Mouse (Mus musculus) lung, adult 2 months (tissue): ENCODE measurements around the gene G0s2. TPM values are rescaled to one million over a fixed set of nuclear protein-coding genes. Genes with fewer than 3 reads are reported as not detected.
"Not testable (repeated sequence)": the region's sequence is repeated elsewhere in the genome, so short reads cannot be mapped to it uniquely, and the experiment has no call there.

ENCODE experiments used
- DNase-seq: peaks from one replicate; pipeline ENCODE4 v3.0.0; 2022
- H3K4me1 ChIP-seq: fragments of 200-500 bp; 2 replicates; pipeline ENCODE4 v1.6.1; 2011; ENCODE audit warnings: low read length; ENCODE audit not compliant: control insufficient read depth, insufficient read depth
- H3K4me3 ChIP-seq: fragments of 200-500 bp; replicated peaks from 2 replicates; pipeline ENCODE3; 2011; ENCODE audit warnings: low read depth, mild to moderate bottlenecking, control low read depth, low read length; ENCODE audit errors: extremely low read depth
- CTCF ChIP-seq: fragments of 200-500 bp; IDR thresholded peaks from 2 replicates; pipeline ENCODE4 v1.5.1; 2011; ENCODE audit warnings: mild to moderate bottlenecking, low read length, control low read depth; ENCODE audit not compliant: insufficient read depth
- POLR2A ChIP-seq: fragments of 200-500 bp; IDR thresholded peaks from 2 replicates; pipeline ENCODE4 v1.6.1; 2011; ENCODE audit warnings: low read depth, mild to moderate bottlenecking, control low read depth, low read length, borderline replicate concordance; ENCODE audit errors: extremely low read depth
- WGBS: fragments of 180-500 bp; shearing (Covaris S2); methylation state at CpG from one replicate; pipeline ENCODE4 v1.1.7; 2018; 5-methylcytosine and 5-hydroxymethylcytosine counted together
- polyA plus RNA-seq: library from polyadenylated mRNA; depleted of rRNA; stranded (reverse); fragments of >200 nt; gene quantifications from 2 replicates; pipeline ENCODE4 v1.2.3, GENCODE M21; 2012

G0s2 gene
- polyA plus RNA-seq, 1 experiment = 180 TPM

- no peak for DNase-seq
- Histone ChIP-seq H3K4me3 (no peak overlapping the region), H3K4me1 (no peaks in the 10 kb centered on the region; the same call in 1 of the 2 replicates)
- TF ChIP-seq POLR2A (no peak), CTCF (no peak)
Measured at GRCm38 (mm10) chr1:193256289-193256577, 16.8 kb downstream of the G0s2 start.

- TF ChIP-seq CTCF (no peak), POLR2A (no peak)
- DNase-seq = peak; percentile 65
- WGBS = 23% methylated on average over 3 of the region's 3 CpGs
- H3K4me1 ChIP-seq = no peaks in the 10 kb centered on the region; the same call in 1 of the 2 replicates
- no peak overlapping the region for H3K4me3 ChIP-seq
Measured at GRCm38 (mm10) chr1:193255488-193256288, 17.3 kb downstream of the G0s2 start.

- WGBS = 28% methylated on average over 8 of the region's 8 CpGs
- no peak for TF ChIP-seq POLR2A
- TF ChIP-seq CTCF = no peak
- H3K4me3 ChIP-seq = no peak overlapping the region
- no peak for DNase-seq
- no peaks in the 10 kb centered on the region; the same call in 1 of the 2 replicates for H3K4me1 ChIP-seq
Measured at GRCm38 (mm10) chr1:193255032-193255431, 18.0 kb downstream of the G0s2 start.

- H3K4me1 ChIP-seq, DNase-seq: not testable (repeated sequence)
- WGBS = 71% methylated on average over 3 of the region's 3 CpGs
Measured at GRCm38 (mm10) chr1:193253895-193254294, 19.1 kb downstream of the G0s2 start.

GRCm38 (mm10) chr1:193252616-193253015, 20.4 kb downstream of the G0s2 start:
- no peak overlapping the region for H3K4me3 ChIP-seq
- no peak for DNase-seq
- TF ChIP-seq POLR2A = no peak
- no peak for TF ChIP-seq CTCF
- no peaks in the 10 kb centered on the region; the same call in 1 of the 2 replicates for H3K4me1 ChIP-seq
- WGBS = 34% methylated on average over 5 of the region's 5 CpGs

More at GRCm38 (mm10) chr1:193253895-193254294, 19.1 kb downstream of the G0s2 start:
- H3K4me3 ChIP-seq = not testable (repeated sequence)

GRCm38 (mm10) chr1:193251386-193251785, 21.6 kb downstream of the G0s2 start:
- no peak overlapping the region for H3K4me3 ChIP-seq
- 70% methylated on average over 7 of the region's 7 CpGs for WGBS
- H3K4me1 ChIP-seq = no peaks in the 10 kb centered on the region; the same call in 1 of the 2 replicates
- TF ChIP-seq CTCF (no peak), POLR2A (no peak)
- DNase-seq = no peak

- TF ChIP-seq POLR2A = no peak
- TF ChIP-seq CTCF = no peak
- no peak for DNase-seq
- H3K4me3 ChIP-seq = no peak overlapping the region
- no peaks in the 10 kb centered on the region; the same call in 1 of the 2 replicates for H3K4me1 ChIP-seq
- WGBS = 66% methylated on average over 2 of the region's 2 CpGs
Measured at GRCm38 (mm10) chr1:193250026-193250425, 23.0 kb downstream of the G0s2 start.

GRCm38 (mm10) chr1:193244235-193244634, 28.8 kb downstream of the G0s2 start:
- WGBS = 83% methylated on average over 6 of the region's 6 CpGs
- TF ChIP-seq POLR2A (no peak), CTCF (no peak)
- H3K4me1 ChIP-seq = no peaks in the 10 kb centered on the region; the same call in 1 of the 2 replicates
- no peak for DNase-seq
- no peak overlapping the region for H3K4me3 ChIP-seq

GRCm38 (mm10) chr1:193243571-193244193, 29.3 kb downstream of the G0s2 start:
- Histone ChIP-seq H3K4me3 (no peak overlapping the region), H3K4me1 (no peaks in the 10 kb centered on the region; the same call in 1 of the 2 replicates)
- 60% methylated on average over 10 of the region's 10 CpGs for WGBS
- TF ChIP-seq CTCF (no peak), POLR2A (no peak)
- no peak for DNase-seq

GRCm38 (mm10) chr1:193242863-193243262, 30.2 kb downstream of the G0s2 start:
- Histone ChIP-seq H3K4me1 (no peaks in the 10 kb centered on the region; the same call in 1 of the 2 replicates), H3K4me3 (no peak overlapping the region)
- WGBS = 56% methylated on average over 4 of the region's 4 CpGs
- DNase-seq = no peak
- no peak for TF ChIP-seq CTCF
- TF ChIP-seq POLR2A = no peak
